Mouse (Mus musculus) forebrain, embryonic 16.5 days (tissue): ENCODE measurements at regions not wholly inside any gene's neighbourhood (a gene's known extent, or its start where the extent isn't known, plus 50 kb on each side); places are given as distances from the start of the nearest gene placed in this dataset.

Experiments used
- ATAC-seq: fragments of 200-750 bp; cut with Nextera tagmentation; 2 replicates; pipeline ENCODE4 v1.8.0; 2017; ENCODE audit warnings: mild to moderate bottlenecking, moderate library complexity
- H3K27ac ChIP-seq: fragments of 300-500 bp; sonication (generic); 2 replicates; pipeline ENCODE4 v1.5.1; 2014; ENCODE audit warnings: low read length, control low read depth
- H3K27me3 ChIP-seq: fragments of 300-500 bp; sonication (generic); replicated peaks from 2 replicates; pipeline ENCODE4 v1.6.1; 2014; ENCODE audit warnings: low read length; ENCODE audit not compliant: control insufficient read depth, insufficient read depth
- H3K36me3 ChIP-seq: fragments of 300-500 bp; sonication (generic); 2 replicates; pipeline ENCODE4 v1.6.1; 2014; ENCODE audit not compliant: control insufficient read depth, insufficient read depth
- H3K4me1 ChIP-seq: fragments of 300-500 bp; sonication (generic); replicated peaks from 2 replicates; pipeline ENCODE4 v1.6.1; 2014; ENCODE audit warnings: low read length; ENCODE audit not compliant: control insufficient read depth, insufficient read depth
- H3K4me2 ChIP-seq: fragments of 300-500 bp; sonication (generic); 2 replicates; pipeline ENCODE4 v1.6.1; 2014; ENCODE audit warnings: mild to moderate bottlenecking, low read length, control low read depth
- H3K4me3 ChIP-seq: fragments of 300-500 bp; sonication (generic); replicated peaks from 2 replicates; pipeline ENCODE4 v1.5.1; 2014; ENCODE audit warnings: mild to moderate bottlenecking, low read length, control low read depth
- H3K9ac ChIP-seq: fragments of 300-500 bp; sonication (generic); replicated peaks from 2 replicates; pipeline ENCODE4 v1.6.1; 2014; ENCODE audit warnings: low read depth, low read length, control low read depth
- H3K9me3 ChIP-seq: fragments of 300-500 bp; sonication (generic); 2 replicates; pipeline ENCODE4 v1.6.1; 2016; ENCODE audit warnings: low read length; ENCODE audit not compliant: control insufficient read depth
- WGBS: fragments of 180-500 bp; shearing (Covaris S2); extraction: QIAGEN DNeasy Blood & Tissue Kit; methylation state at CpG from one replicate; pipeline ENCODE4 v1.1.7; 2014; 5-methylcytosine and 5-hydroxymethylcytosine counted together

GRCm38 (mm10) chr6:16999451-17000139 lies 65.4 kb upstream of the Tes start:
- Histone ChIP-seq H3K4me2 (peak overlapping the region; percentile 39), H3K9me3 (no peaks in the 10 kb centered on the region), H3K4me3 (peak overlapping the region; percentile 4; the same call in 1 of the 2 replicates), H3K9ac (no peak overlapping the region), H3K27me3 (no peaks in the 10 kb centered on the region), H3K4me1 (peaks cover 6% of the 10 kb centered on the region; the same call in 1 of the 2 replicates), H3K27ac (no peak overlapping the region), H3K36me3 (no peaks in the 10 kb centered on the region)
- ATAC-seq, result no peak
- WGBS, result 56% methylated on average over 21 of the region's 21 CpGs

GRCm38 (mm10) chr6:16995495-16995936 lies 69.4 kb upstream of the Tes start:
- H3K27ac ChIP-seq, result no peak overlapping the region

GRCm38 (mm10) chr6:16994711-16995110 lies 70.2 kb upstream of the Tes start:
- ATAC-seq, result peak; percentile 86
- H3K9me3 ChIP-seq, result no peaks in the 10 kb centered on the region
- H3K4me3 ChIP-seq, result 0 out of 2 replicates have a peak overlapping the region, but pooled peaks have one; percentile 14
- peaks cover 10% of the 10 kb centered on the region; the same call in 1 of the 2 replicates for H3K27me3 ChIP-seq
- H3K4me2 ChIP-seq, result peak overlapping the region; percentile 42
- peaks cover 9% of the 10 kb centered on the region; the same call in 1 of the 2 replicates for H3K4me1 ChIP-seq
- no peak overlapping the region for H3K9ac ChIP-seq
- H3K36me3 ChIP-seq, result no peaks in the 10 kb centered on the region
- no peak overlapping the region for H3K27ac ChIP-seq
- WGBS, result 6% methylated on average over 8 of the region's 8 CpGs

More at GRCm38 (mm10) chr6:16995495-16995936, 69.4 kb upstream of the Tes start:
- Histone ChIP-seq H3K4me1 (peaks cover 9% of the 10 kb centered on the region; the same call in 1 of the 2 replicates), H3K27me3 (peaks cover 9% of the 10 kb centered on the region; the same call in 1 of the 2 replicates), H3K9me3 (no peaks in the 10 kb centered on the region), H3K36me3 (no peaks in the 10 kb centered on the region), H3K4me3 (peak overlapping the region; percentile 27), H3K4me2 (peak overlapping the region; percentile 46), H3K9ac (0 out of 2 replicates have a peak overlapping the region, but pooled peaks have one; percentile 11)
- ATAC-seq, result peak; percentile 55
- WGBS, result 4% methylated on average over 10 of the region's 10 CpGs

GRCm38 (mm10) chr6:16991996-16992591 lies 72.9 kb upstream of the Tes start:
- Histone ChIP-seq H3K9me3 (no peaks in the 10 kb centered on the region), H3K36me3 (no peaks in the 10 kb centered on the region), H3K27me3 (peaks cover 10% of the 10 kb centered on the region; the same call in 1 of the 2 replicates), H3K27ac (no peak overlapping the region), H3K4me3 (no peak overlapping the region), H3K4me1 (peaks cover 9% of the 10 kb centered on the region; the same call in 1 of the 2 replicates), H3K4me2 (peak overlapping the region; percentile 27), H3K9ac (no peak overlapping the region)
- WGBS, result 11% methylated on average over 15 of the region's 15 CpGs
- ATAC-seq, result no peak

GRCm38 (mm10) chr6:16978206-16978505 lies 79.9 kb upstream of the Tfec start:
- WGBS, result 29% methylated on average over 3 of the region's 3 CpGs
- H3K27ac ChIP-seq, result no peak overlapping the region
- H3K9ac ChIP-seq, result no peak overlapping the region
- H3K9me3 ChIP-seq, result no peaks in the 10 kb centered on the region
- no peaks in the 10 kb centered on the region for H3K4me1 ChIP-seq
- H3K27me3 ChIP-seq, result 0 out of 2 replicates have a peak, but pooled peaks cover 3% of the 10 kb centered on the region
- H3K4me3 ChIP-seq, result no peak overlapping the region
- no peaks in the 10 kb centered on the region for H3K36me3 ChIP-seq
- ATAC-seq, result 0 out of 2 replicates have a peak, but pooled peaks have one; percentile 6
- no peak overlapping the region for H3K4me2 ChIP-seq

GRCm38 (mm10) chr6:16977392-16978205 lies 79.4 kb upstream of the Tfec start:
- Histone ChIP-seq H3K27me3 (0 out of 2 replicates have a peak, but pooled peaks cover 3% of the 10 kb centered on the region), H3K4me1 (no peaks in the 10 kb centered on the region), H3K9me3 (no peaks in the 10 kb centered on the region), H3K27ac (no peak overlapping the region), H3K4me3 (no peak overlapping the region), H3K4me2 (no peak overlapping the region), H3K36me3 (no peaks in the 10 kb centered on the region), H3K9ac (no peak overlapping the region)
- peak; percentile 33; the same call in 1 of the 2 replicates for ATAC-seq
- 67% methylated on average over 14 of the region's 14 CpGs for WGBS

GRCm38 (mm10) chr6:16965658-16966057 lies 67.4 kb upstream of the Tfec start:
- H3K4me2 ChIP-seq, result no peak overlapping the region
- H3K4me3 ChIP-seq, result no peak overlapping the region
- H3K4me1 ChIP-seq, result no peaks in the 10 kb centered on the region
- no peak overlapping the region for H3K9ac ChIP-seq
- H3K27me3 ChIP-seq, result no peaks in the 10 kb centered on the region
- 73% methylated on average over 5 of the region's 5 CpGs for WGBS
- no peak overlapping the region for H3K27ac ChIP-seq
- H3K36me3 ChIP-seq, result no peaks in the 10 kb centered on the region
- no peak for ATAC-seq
- no peaks in the 10 kb centered on the region for H3K9me3 ChIP-seq

GRCm38 (mm10) chr6:16964362-16964761 lies 66.1 kb upstream of the Tfec start:
- no peak for ATAC-seq
- 79% methylated on average over 2 of the region's 2 CpGs for WGBS

GRCm38 (mm10) chr6:16963958-16964357 lies 65.7 kb upstream of the Tfec start:
- H3K4me2 ChIP-seq, result no peak overlapping the region
- 86% methylated on average over 3 of the region's 3 CpGs for WGBS
- no peaks in the 10 kb centered on the region for H3K4me1 ChIP-seq
- no peak overlapping the region for H3K4me3 ChIP-seq
- H3K27me3 ChIP-seq, result no peaks in the 10 kb centered on the region
- H3K36me3 ChIP-seq, result no peaks in the 10 kb centered on the region
- ATAC-seq, result no peak
- no peak overlapping the region for H3K27ac ChIP-seq
- H3K9ac ChIP-seq, result no peak overlapping the region
- no peaks in the 10 kb centered on the region for H3K9me3 ChIP-seq

More at GRCm38 (mm10) chr6:16964362-16964761, 66.1 kb upstream of the Tfec start:
- Histone ChIP-seq H3K4me2 (no peak overlapping the region), H3K4me1 (no peaks in the 10 kb centered on the region), H3K36me3 (no peaks in the 10 kb centered on the region), H3K4me3 (no peak overlapping the region), H3K27me3 (no peaks in the 10 kb centered on the region), H3K27ac (no peak overlapping the region), H3K9me3 (no peaks in the 10 kb centered on the region), H3K9ac (no peak overlapping the region)
